Mouse (Mus musculus) kidney, postnatal 10 days (tissue): ENCODE results near the gene Abcc8.
A peak's percentile ranks its signal among the peaks of the same experiment; 100 is the strongest.

ENCODE experiments used
- DNase-seq: peaks from one replicate; pipeline ENCODE4 v3.0.0; 2021; ENCODE audit warnings: mixed read lengths

The Abcc8 gene

GRCm38 (mm10) chr7:46154498-46155488, 25.0 kb downstream of the Abcc8 start:
- peak; percentile 37 for DNase-seq

GRCm38 (mm10) chr7:46152819-46153351, 26.9 kb downstream of the Abcc8 start:
- DNase-seq = no peak

- DNase-seq = no peak
Measured at GRCm38 (mm10) chr7:46147417-46147816, 32.4 kb downstream of the Abcc8 start.

- DNase-seq = no peak
Measured at GRCm38 (mm10) chr7:46146675-46147308, 33.0 kb downstream of the Abcc8 start.

GRCm38 (mm10) chr7:46144061-46144460, 35.8 kb downstream of the Abcc8 start:
- DNase-seq = no peak

- no peak for DNase-seq
Measured at GRCm38 (mm10) chr7:46138329-46138930, 41.4 kb downstream of the Abcc8 start.

- DNase-seq = no peak
Measured at GRCm38 (mm10) chr7:46133858-46134257, 46.0 kb downstream of the Abcc8 start.

GRCm38 (mm10) chr7:46132229-46132628, 47.6 kb downstream of the Abcc8 start:
- DNase-seq = no peak

GRCm38 (mm10) chr7:46131806-46132205, 48.0 kb downstream of the Abcc8 start:
- no peak for DNase-seq

GRCm38 (mm10) chr7:46131266-46131665, 48.6 kb downstream of the Abcc8 start:
- no peak for DNase-seq

GRCm38 (mm10) chr7:46130723-46131122, 49.1 kb downstream of the Abcc8 start:
- no peak for DNase-seq

GRCm38 (mm10) chr7:46129463-46130179, 50.2 kb downstream of the Abcc8 start:
- no peak for DNase-seq

- no peak for DNase-seq
Measured at GRCm38 (mm10) chr7:46128196-46128595, 51.6 kb downstream of the Abcc8 start.

- DNase-seq = no peak
Measured at GRCm38 (mm10) chr7:46125340-46125739, 54.5 kb downstream of the Abcc8 start.

- no peak for DNase-seq
Measured at GRCm38 (mm10) chr7:46124460-46124859, 55.4 kb downstream of the Abcc8 start.

GRCm38 (mm10) chr7:46122964-46123363, 56.9 kb downstream of the Abcc8 start:
- no peak for DNase-seq

GRCm38 (mm10) chr7:46117035-46117434, 62.8 kb downstream of the Abcc8 start:
- DNase-seq = no peak

- DNase-seq = no peak
Measured at GRCm38 (mm10) chr7:46116118-46116581, 63.7 kb downstream of the Abcc8 start.

GRCm38 (mm10) chr7:46113435-46113834, 66.4 kb downstream of the Abcc8 start:
- no peak for DNase-seq

GRCm38 (mm10) chr7:46111938-46112337, 67.9 kb downstream of the Abcc8 start:
- DNase-seq = no peak

GRCm38 (mm10) chr7:46111212-46111817, 68.5 kb downstream of the Abcc8 start:
- no peak for DNase-seq

- no peak for DNase-seq
Measured at GRCm38 (mm10) chr7:46110079-46110478, 69.8 kb downstream of the Abcc8 start.
